Mouse (Mus musculus): ENCODE results near the gene Ube2m. TPM values are rescaled to one million over a fixed set of nuclear protein-coding genes. Genes with fewer than 3 reads are reported as not detected.

Ube2m gene
- total and polyA plus RNA-seq, 3 experiments = 134 to 272 (median 244) TPM

DNA sequence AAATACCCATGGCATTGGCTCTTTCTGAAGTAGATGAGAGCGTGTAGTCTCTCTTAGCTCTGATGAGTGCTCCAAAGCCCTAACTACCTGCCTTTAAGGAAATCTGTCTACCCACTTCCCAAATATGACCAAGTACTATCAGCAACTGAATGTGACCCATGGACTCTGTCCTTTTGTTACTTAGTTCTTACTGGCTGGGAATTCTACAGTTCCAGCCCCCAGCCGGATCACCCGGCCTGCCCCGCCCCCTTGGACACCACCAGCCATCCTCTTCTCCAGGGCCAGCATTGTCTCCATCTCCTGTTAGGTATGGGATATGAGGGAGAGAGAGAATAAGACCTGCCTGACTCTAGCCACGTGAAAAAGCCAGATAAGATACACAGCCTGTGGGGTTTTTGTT is 40.0 kb downstream of the Ube2m start, which contains the start of gene Slc27a5:
Gene Slc27a5 (minus strand): TSS at position 140 of the 400 bp plus-strand sequence.
- H3K36me3 ChIP-seq (replicated peaks in 1 of 2; ENCODE audit: control insufficient read depth in 1 of 2, insufficient read depth in 1 of 2, low read length in 1 of 2) = no peaks in the 10 kb centered on the region
- in situ Hi-C loops (cut with MboI; ENCODE audit: low pct_ligation_motif_present, low pct_unique_long_range_greater_than_20kb, low sequenced_read_pairs) (no loop called here), dilution Hi-C loops (cut with MboI; ENCODE audit: extremely low pct_ligation_motif_present, extremely low pct_unique_long_range_greater_than_20kb, low sequenced_read_pairs) (no loop called here)
- no peak within 1 kb of the TSS for H3K27ac ChIP-seq (ENCODE audit: insufficient read depth, low read depth)
- H3K79me2 ChIP-seq (replicated peaks; ENCODE audit: control insufficient read depth, extremely low read depth, insufficient read depth, poor library complexity, severe bottlenecking) = no peaks in the 10 kb centered on the region
- H3K4me3 ChIP-seq (replicated peaks in 1 of 3; ENCODE audit: low read depth in 2 of 3, low read length in 2 of 3, poor library complexity in 1 of 3) = no peak within 1 kb of the TSS
- no peak within 1 kb of the TSS for H3K9ac ChIP-seq (ENCODE audit: insufficient read depth, low read depth)
- no peak for DNase-seq (ENCODE audit: extremely low read depth)
- H3K4me1 ChIP-seq (ENCODE audit: control insufficient read depth in 1 of 2, insufficient read depth in 2 of 2) = 0 out of 4 replicates have a peak, but pooled peaks cover 0 to 3% of the 10 kb centered on the region in 2 experiments
- H3K4me2 ChIP-seq (ENCODE audit: insufficient read depth, low read depth, poor library complexity, severe bottlenecking) = no peak within 1 kb of the TSS
- H3K27me3 ChIP-seq (replicated peaks) = no peaks in the 10 kb centered on the region
- H3K9me3 ChIP-seq (replicated peaks; ENCODE audit: low read length) = no peaks in the 10 kb centered on the region
- TF ChIP-seq MXI1 (IDR thresholded peaks at IDR 0.05; ENCODE audit: low read depth, low read length) (no peak), CTCF (conservative IDR thresholded peaks at IDR 0.05 in 1 of 2, IDR thresholded peaks at IDR 0.05 in 1 of 2; ENCODE audit: low read depth in 2 of 2, low read length in 2 of 2) (no peak), JUND (conservative IDR thresholded peaks at IDR 0.05; ENCODE audit: low read depth, low read length) (no peak), IRF4 (IDR thresholded peaks at IDR 0.05; ENCODE audit: low read depth, low read length) (no peak), NRF1 (IDR thresholded peaks at IDR 0.05; ENCODE audit: low read depth, low read length) (no peak), POLR2A (IDR thresholded peaks at IDR 0.05; ENCODE audit: low read depth, low read length) (no peak), USF2 (conservative IDR thresholded peaks at IDR 0.05; ENCODE audit: low read depth, low read length) (no peak), GABPA (IDR thresholded peaks at IDR 0.05; ENCODE audit: insufficient replicate concordance, low read depth, low read length) (no peak), ZMIZ1 (IDR thresholded peaks at IDR 0.05; ENCODE audit: low read depth, low read length) (no peak), RCOR1 (conservative IDR thresholded peaks at IDR 0.05; ENCODE audit: low read depth, low read length) (no peak), MAFK (IDR thresholded peaks at IDR 0.05; ENCODE audit: insufficient replicate concordance, low read length) (no peak), ZC3H11A (IDR thresholded peaks at IDR 0.05; ENCODE audit: low read depth, low read length) (no peak), HCFC1 (IDR thresholded peaks at IDR 0.05; ENCODE audit: low read depth, low read length) (no peak)

DNA sequence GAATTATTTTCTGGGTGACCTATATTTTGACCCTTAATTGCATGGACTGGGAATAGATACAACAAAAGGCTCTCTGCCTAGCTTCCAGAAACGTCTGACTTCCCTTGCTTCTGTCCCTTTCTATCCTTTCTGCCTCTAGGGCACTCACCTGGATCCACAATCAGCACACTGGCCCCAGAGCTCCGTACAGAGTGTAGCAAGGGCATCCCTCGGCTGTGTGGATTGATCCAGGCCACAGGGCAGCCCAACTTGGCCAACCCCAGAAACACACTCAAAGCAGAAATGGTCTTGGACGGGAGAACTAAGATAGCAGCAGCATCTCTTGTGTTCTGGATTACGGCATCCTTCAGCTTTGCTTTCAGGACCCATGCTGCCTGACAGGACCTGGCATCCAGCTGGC is 40.8 kb downstream of the Ube2m start:
- Histone ChIP-seq H3K4me3 (replicated peaks in 1 of 3; ENCODE audit: low read depth in 2 of 3, low read length in 2 of 3, poor library complexity in 1 of 3) (no peak overlapping the region), H3K27me3 (replicated peaks) (no peaks in the 10 kb centered on the region), H3K4me2 (ENCODE audit: insufficient read depth, low read depth, poor library complexity, severe bottlenecking) (no peak overlapping the region), H3K27ac (ENCODE audit: insufficient read depth, low read depth) (no peak overlapping the region), H3K4me1 (ENCODE audit: control insufficient read depth in 1 of 2, insufficient read depth in 2 of 2) (0 out of 4 replicates have a peak, but pooled peaks cover 0 to 3% of the 10 kb centered on the region in 2 experiments), H3K9ac (ENCODE audit: insufficient read depth, low read depth) (no peak overlapping the region), H3K36me3 (replicated peaks in 1 of 2; ENCODE audit: control insufficient read depth in 1 of 2, insufficient read depth in 1 of 2, low read length in 1 of 2) (no peaks in the 10 kb centered on the region), H3K9me3 (replicated peaks; ENCODE audit: low read length) (no peaks in the 10 kb centered on the region), H3K79me2 (replicated peaks; ENCODE audit: control insufficient read depth, extremely low read depth, insufficient read depth, poor library complexity, severe bottlenecking) (no peaks in the 10 kb centered on the region)
- TF ChIP-seq USF1 (IDR thresholded peaks at IDR 0.05; ENCODE audit: low read depth, low read length) (no peak), JUND (conservative IDR thresholded peaks at IDR 0.05; ENCODE audit: low read depth, low read length) (no peak), ZNF384 (IDR thresholded peaks at IDR 0.05; ENCODE audit: low read depth, low read length) (no peak), CHD2 (IDR thresholded peaks at IDR 0.05; ENCODE audit: low read length) (no peak), CHD1 (IDR thresholded peaks at IDR 0.05; ENCODE audit: low read depth, low read length) (no peak), ZC3H11A (IDR thresholded peaks at IDR 0.05; ENCODE audit: low read depth, low read length) (no peak), MEF2A (IDR thresholded peaks at IDR 0.05; ENCODE audit: borderline replicate concordance, low read depth, low read length) (no peak), PAX5 (IDR thresholded peaks at IDR 0.05; ENCODE audit: low read length) (no peak), HCFC1 (IDR thresholded peaks at IDR 0.05; ENCODE audit: low read depth, low read length) (no peak), USF2 (conservative IDR thresholded peaks at IDR 0.05; ENCODE audit: low read depth, low read length) (no peak), TCF12 (IDR thresholded peaks at IDR 0.05; ENCODE audit: low read depth, low read length) (no peak), SMC3 (IDR thresholded peaks at IDR 0.05; ENCODE audit: low read depth, low read length) (no peak), E2F4 (IDR thresholded peaks at IDR 0.05; ENCODE audit: insufficient replicate concordance, low read depth, low read length) (no peak), TBP (conservative IDR thresholded peaks at IDR 0.05; ENCODE audit: low read depth, low read length) (no peak), MAFK (IDR thresholded peaks at IDR 0.05; ENCODE audit: insufficient replicate concordance, low read length) (no peak), POLR2AphosphoS2 (IDR thresholded peaks at IDR 0.05; ENCODE audit: low read depth, low read length) (no peak), IRF4 (IDR thresholded peaks at IDR 0.05; ENCODE audit: low read depth, low read length) (no peak), GABPA (IDR thresholded peaks at IDR 0.05; ENCODE audit: insufficient replicate concordance, low read depth, low read length) (no peak), ZKSCAN1 (IDR thresholded peaks at IDR 0.05; ENCODE audit: borderline replicate concordance, low read depth, low read length) (no peak)
- dilution Hi-C loops (cut with MboI; ENCODE audit: extremely low pct_ligation_motif_present, extremely low pct_unique_long_range_greater_than_20kb, low sequenced_read_pairs) = no loop called here
- DNase-seq (ENCODE audit: extremely low read depth) = no peak
- in situ Hi-C loops (cut with MboI; ENCODE audit: low pct_ligation_motif_present, low pct_unique_long_range_greater_than_20kb, low sequenced_read_pairs) = no loop called here

Measured in CH12.LX (cell line).